Mouse (Mus musculus) intestine, postnatal 0 days (tissue): ENCODE measurements around the gene Poldip3. TPM values are rescaled to one million over a fixed set of nuclear protein-coding genes. Genes with fewer than 3 reads are reported as not detected.

Source experiments
- ATAC-seq: fragments of 200-750 bp; cut with Nextera tagmentation; 2 replicates; pipeline ENCODE4 v1.8.0; 2017; ENCODE audit warnings: mild to moderate bottlenecking, moderate TSS enrichment, moderate library complexity
- H3K27ac ChIP-seq: fragments of 300-500 bp; sonication (generic); 2 replicates; pipeline ENCODE4 v1.5.1; 2014; ENCODE audit warnings: mild to moderate bottlenecking, low read depth, low read length, moderate library complexity
- H3K27me3 ChIP-seq: fragments of 300-500 bp; sonication (generic); replicated peaks from 2 replicates; pipeline ENCODE4 v1.6.1; 2014; ENCODE audit warnings: low read length, mixed read lengths; ENCODE audit not compliant: control insufficient read depth, insufficient read depth
- H3K36me3 ChIP-seq: fragments of 300-500 bp; sonication (generic); 2 replicates; pipeline ENCODE4 v1.6.1; 2014; ENCODE audit warnings: mild to moderate bottlenecking, moderate library complexity; ENCODE audit not compliant: control insufficient read depth, insufficient read depth
- H3K4me1 ChIP-seq: fragments of 300-500 bp; sonication (generic); replicated peaks from 2 replicates; pipeline ENCODE4 v1.6.1; 2014; ENCODE audit warnings: antibody characterized with exemption, low read length, mixed read lengths; ENCODE audit not compliant: control insufficient read depth, insufficient read depth
- H3K4me2 ChIP-seq: fragments of 300-500 bp; sonication (generic); replicated peaks from 2 replicates; pipeline ENCODE4 v1.6.1; 2014; ENCODE audit warnings: low read depth, mild to moderate bottlenecking, moderate library complexity
- H3K4me3 ChIP-seq: fragments of 300-500 bp; sonication (generic); 2 replicates; pipeline ENCODE4 v1.5.1; 2014; ENCODE audit warnings: low read depth, low read length
- H3K9ac ChIP-seq: fragments of 300-500 bp; sonication (generic); 2 replicates; pipeline ENCODE4 v1.6.1; 2014; ENCODE audit warnings: mild to moderate bottlenecking, low read depth, low read length
- H3K9me3 ChIP-seq: fragments of 300-500 bp; sonication (generic); 2 replicates; pipeline ENCODE4 v1.6.1; 2016; ENCODE audit warnings: mixed run types; ENCODE audit not compliant: control insufficient read depth
- CTCF ChIP-seq: sonication (generic); IDR thresholded peaks from 2 replicates; pipeline ENCODE4 v1.5.1; 2016; ENCODE audit warnings: low read depth, mild to moderate bottlenecking, control low read depth, antibody characterized with exemption, moderate library complexity
- WGBS: fragments of 180-500 bp; shearing (Covaris S2); extraction: QIAGEN DNeasy Blood & Tissue Kit; methylation state at CpG from one replicate; pipeline ENCODE4 v1.1.7; 2014; 5-methylcytosine and 5-hydroxymethylcytosine counted together
- polyA plus RNA-seq: library from polyadenylated mRNA; unstranded; fragments of >200 nt; fragmentation: Nextera tagmentation; extraction: Ambion mirVana; gene quantifications from 2 replicates; pipeline ENCODE4 v1.2.1, GENCODE M21; 2015

The Poldip3 gene
- polyA plus RNA-seq, 1 experiment from 2014 or later = 49.8 TPM

- 0% methylated on average over 8 of the region's 8 CpGs for WGBS
- TF ChIP-seq CTCF = no peak
- Histone ChIP-seq H3K27me3 (no peaks in the 10 kb centered on the region), H3K4me3 (peak overlapping the region; percentile 54), H3K27ac (peak overlapping the region; percentile 31; the same call in 1 of the 2 replicates), H3K4me2 (peak overlapping the region; percentile 86), H3K9ac (peak overlapping the region; percentile 68), H3K36me3 (peaks cover 3% of the 10 kb centered on the region), H3K9me3 (no peaks in the 10 kb centered on the region), H3K4me1 (0 out of 2 replicates have a peak, but pooled peaks cover 3% of the 10 kb centered on the region)
- no peak; the same call in 1 of the 2 replicates for ATAC-seq
These were observed 48.9 kb downstream of the Poldip3 start for GRCm38 (mm10) chr15:83100332-83100662.

- Histone ChIP-seq H3K27ac (peak overlapping the region; percentile 31; the same call in 1 of the 2 replicates), H3K4me2 (peak overlapping the region; percentile 86), H3K4me3 (peak overlapping the region; percentile 54), H3K4me1 (0 out of 2 replicates have a peak, but pooled peaks cover 3% of the 10 kb centered on the region), H3K9ac (peak overlapping the region; percentile 68), H3K9me3 (no peaks in the 10 kb centered on the region), H3K27me3 (no peaks in the 10 kb centered on the region), H3K36me3 (no peaks in the 10 kb centered on the region; the same call in 1 of the 2 replicates)
- peak; percentile 89 for ATAC-seq
- 4% methylated on average over 31 of the region's 31 CpGs for WGBS
- no peak for TF ChIP-seq CTCF
These were observed 49.5 kb downstream of the Poldip3 start for GRCm38 (mm10) chr15:83099533-83100331.

- H3K36me3 ChIP-seq = no peaks in the 10 kb centered on the region
- H3K27me3 ChIP-seq = no peaks in the 10 kb centered on the region
- no peaks in the 10 kb centered on the region for H3K9me3 ChIP-seq
- 0 out of 2 replicates have a peak, but pooled peaks cover 3% of the 10 kb centered on the region for H3K4me1 ChIP-seq
- H3K27ac ChIP-seq = no peak overlapping the region
- TF ChIP-seq CTCF = peak; percentile 73
- ATAC-seq = no peak
- WGBS = 35% methylated on average over 2 of the region's 2 CpGs
- H3K4me3 ChIP-seq = no peak overlapping the region
- no peak overlapping the region for H3K4me2 ChIP-seq
- no peak overlapping the region for H3K9ac ChIP-seq
These were observed 53.2 kb downstream of the Poldip3 start for GRCm38 (mm10) chr15:83095950-83096349.

- TF ChIP-seq CTCF = no peak
- Histone ChIP-seq H3K9ac (no peak overlapping the region), H3K4me3 (no peak overlapping the region), H3K4me2 (no peak overlapping the region), H3K36me3 (no peaks in the 10 kb centered on the region), H3K27me3 (no peaks in the 10 kb centered on the region), H3K4me1 (no peaks in the 10 kb centered on the region), H3K27ac (no peak overlapping the region), H3K9me3 (no peaks in the 10 kb centered on the region)
- ATAC-seq = no peak
- WGBS = 86% methylated on average over 2 of the region's 2 CpGs
These were observed 55.5 kb downstream of the Poldip3 start for GRCm38 (mm10) chr15:83093687-83094086.

GRCm38 (mm10) chr15:83090874-83091273 is 58.3 kb downstream of the Poldip3 start:
- no peak overlapping the region for H3K4me2 ChIP-seq
- ATAC-seq = peak; percentile 66
- H3K4me3 ChIP-seq = no peak overlapping the region
- H3K36me3 ChIP-seq = no peaks in the 10 kb centered on the region
- H3K9ac ChIP-seq = no peak overlapping the region
- no peaks in the 10 kb centered on the region for H3K4me1 ChIP-seq
- no peak overlapping the region for H3K27ac ChIP-seq
- no peaks in the 10 kb centered on the region for H3K27me3 ChIP-seq
- H3K9me3 ChIP-seq = no peaks in the 10 kb centered on the region
- WGBS = 32% methylated on average over 3 of the region's 3 CpGs
- TF ChIP-seq CTCF = no peak

GRCm38 (mm10) chr15:83089429-83089605 is 59.9 kb downstream of the Poldip3 start, which contains the start of gene Serhl:
TSS of gene Serhl (plus strand) at chr15:83089506.
- peak within 1 kb of the TSS; percentile 35 for H3K4me2 ChIP-seq

More at GRCm38 (mm10) chr15:83089429-83089605, 59.9 kb downstream of the Poldip3 start, which contains the start of gene Serhl:
- ATAC-seq = no peak
- Histone ChIP-seq H3K9ac (no peak within 1 kb of the TSS), H3K9me3 (no peaks in the 10 kb centered on the region), H3K27ac (no peak within 1 kb of the TSS), H3K4me3 (no peak within 1 kb of the TSS), H3K4me1 (no peaks in the 10 kb centered on the region), H3K27me3 (no peaks in the 10 kb centered on the region), H3K36me3 (no peaks in the 10 kb centered on the region)
- 43% methylated on average over 7 of the region's 7 CpGs for WGBS
- TF ChIP-seq CTCF = no peak
